Mouse (Mus musculus) midbrain, embryonic 11.5 days (tissue): ENCODE data around the gene Gpr35. TPM values are rescaled to one million over a fixed set of nuclear protein-coding genes. Genes with fewer than 3 reads are reported as not detected.

Experiments used
- ATAC-seq: fragments of 200-750 bp; cut with Nextera tagmentation; 2 replicates; pipeline ENCODE4 v1.8.0; 2017; ENCODE audit warnings: moderate TSS enrichment, moderate library complexity; ENCODE audit not compliant: low FRiP score
- DNase-seq: peaks from one replicate; pipeline ENCODE4 v3.0.0; 2015; ENCODE audit warnings: low spot score; ENCODE audit errors: missing footprints
- H3K27ac ChIP-seq: fragments of 300-500 bp; sonication (generic); 2 replicates; pipeline ENCODE4 v1.5.1; 2014; ENCODE audit warnings: low read depth, low read length
- H3K27me3 ChIP-seq: fragments of 300-500 bp; sonication (generic); 2 replicates; pipeline ENCODE4 v1.6.1; 2014; ENCODE audit warnings: mild to moderate bottlenecking, low read length, moderate library complexity, mixed read lengths; ENCODE audit not compliant: control insufficient read depth, insufficient read depth
- H3K36me3 ChIP-seq: fragments of 300-500 bp; sonication (generic); 2 replicates; pipeline ENCODE4 v1.6.1; 2014; ENCODE audit warnings: mild to moderate bottlenecking, low read length, moderate library complexity, mixed read lengths; ENCODE audit not compliant: control insufficient read depth, insufficient read depth
- H3K4me1 ChIP-seq: fragments of 300-500 bp; sonication (generic); 2 replicates; pipeline ENCODE4 v1.6.1; 2014; ENCODE audit warnings: low read length; ENCODE audit not compliant: control insufficient read depth, insufficient read depth
- H3K4me2 ChIP-seq: fragments of 300-500 bp; sonication (generic); 2 replicates; pipeline ENCODE4 v1.6.1; 2014; ENCODE audit warnings: mild to moderate bottlenecking, moderate library complexity
- H3K4me3 ChIP-seq: fragments of 300-500 bp; sonication (generic); 2 replicates; pipeline ENCODE4 v1.5.1; 2014; ENCODE audit warnings: low read depth, low read length
- H3K9ac ChIP-seq: fragments of 300-500 bp; sonication (generic); 2 replicates; pipeline ENCODE4 v1.6.1; 2014; ENCODE audit warnings: low read length
- H3K9me3 ChIP-seq: fragments of 300-500 bp; sonication (generic); 2 replicates; pipeline ENCODE4 v1.6.1; 2016; ENCODE audit warnings: low read length; ENCODE audit not compliant: control insufficient read depth
- WGBS: fragments of 180-500 bp; shearing (Covaris S2); extraction: QIAGEN DNeasy Blood & Tissue Kit; methylation state at CpG from one replicate; pipeline ENCODE4 v1.1.7; 2014; 5-methylcytosine and 5-hydroxymethylcytosine counted together
- polyA plus RNA-seq: library from polyadenylated mRNA; unstranded; fragments of >200 nt; fragmentation: Nextera tagmentation; extraction: Ambion mirVana; gene quantifications from 2 replicates; pipeline ENCODE4 v1.2.1, GENCODE M21; 2014

The Gpr35 gene
- polyA plus RNA-seq, 1 experiment from 2014 or later = not detected

DNA sequence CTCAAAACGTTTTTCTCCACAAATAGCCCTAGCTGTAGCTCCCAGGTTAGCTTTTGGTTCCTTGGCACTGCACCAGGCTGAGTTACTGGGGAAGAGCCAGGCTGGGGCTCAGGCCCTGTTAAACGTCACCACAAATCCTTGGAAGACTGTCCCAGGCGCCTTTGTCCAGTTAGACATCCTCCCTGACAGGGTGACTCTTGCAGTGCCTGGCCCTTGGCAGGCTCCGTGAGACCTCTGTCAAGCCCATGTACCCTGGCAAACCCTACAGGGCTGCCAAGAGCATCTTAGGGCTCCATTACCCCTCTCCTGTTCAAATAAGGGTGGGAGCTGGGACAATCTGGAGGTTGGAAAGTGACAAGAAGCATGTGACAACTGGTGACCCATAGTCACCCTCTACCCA is 85.3 kb downstream of the Gpr35 start:
- peaks cover 14% of the 10 kb centered on the region for H3K36me3 ChIP-seq
- no peak overlapping the region for H3K4me3 ChIP-seq
- 80% methylated on average over 4 of the region's 4 CpGs for WGBS
- no peak overlapping the region for H3K9ac ChIP-seq
- no peaks in the 10 kb centered on the region; the same call in 1 of the 2 replicates for H3K9me3 ChIP-seq
- DNase-seq (no peak), ATAC-seq (no peak)
- H3K27ac ChIP-seq = no peak overlapping the region
- H3K27me3 ChIP-seq = no peaks in the 10 kb centered on the region
- no peak overlapping the region for H3K4me2 ChIP-seq
- H3K4me1 ChIP-seq = no peaks in the 10 kb centered on the region

Other genes starting within 250 kb of the Gpr35 start
- gene Gpc1, start 119.2 kb upstream of the Gpr35 start, polyA plus RNA-seq = 32.1 and 41.8 TPM in 2 replicates
- 0.61 and 0.68 TPM in 2 replicates for gene Ankmy1, start 48.0 kb upstream of the Gpr35 start, polyA plus RNA-seq
- gene Dusp28, start 43.9 kb upstream of the Gpr35 start, polyA plus RNA-seq = 9.2 and 11.3 TPM in 2 replicates
- gene Rnpepl1, start 40.1 kb upstream of the Gpr35 start, polyA plus RNA-seq = 13.3 TPM in 2 replicates
- gene Capn10, start 16.5 kb upstream of the Gpr35 start, polyA plus RNA-seq = 34.5 and 40.4 TPM in 2 replicates
- not detected in 2 replicates for gene Aqp12, start 55.5 kb downstream of the Gpr35 start, polyA plus RNA-seq
- 51.0 and 59.6 TPM in 2 replicates for gene Kif1a, start 151.1 kb downstream of the Gpr35 start, polyA plus RNA-seq
- gene Agxt, start 184.4 kb downstream of the Gpr35 start, polyA plus RNA-seq = not detected in 2 replicates
- 0.22 and 0.34 TPM in 2 replicates for gene 2310007B03Rik, start 210.1 kb downstream of the Gpr35 start, polyA plus RNA-seq
- 0.11 TPM in 2 replicates for gene Crocc2, start 217.9 kb downstream of the Gpr35 start, polyA plus RNA-seq